ENCODE assay signal across 23 mouse cellular contexts in genomic region chr12:100261761-100262160, GRCm38 (mm10).
DNase-seq lines count a peak whose midpoint lies in the region; TF ChIP-seq lines count a peak whose summit lies in the region.
"Had no signal": no experiment of that assay in that cellular context is flagged by ENCODE, and none has a peak within 500 bp of the region (broad histone marks: within the 10 kb centered on the region; RNA-seq: fewer than 3 reads in every experiment).

No protein-coding gene starts in this region.

- no peak overlapping the region for H3K4me3 ChIP-seq in layer of hippocampus, adult 2 months
- H3K4me3 ChIP-seq: embryonic facial prominence, embryonic 15.5 days; heart, adult 2 months; heart, embryonic 10.5 days; heart, embryonic 13.5 days; hindbrain, embryonic 12.5 days; hindbrain, embryonic 15.5 days had no signal

- no peak for TF ChIP-seq CTCF in layer of hippocampus, adult 2 months (conservative IDR thresholded peaks at IDR 0.05)

- peak; percentile 12 for DNase-seq in cerebellum, adult 11-12 months
- no peak for DNase-seq in cerebellum, adult 9-10 months
- DNase-seq in layer of hippocampus, adult 2 months (ENCODE audit: low spot score in 2 of 2), result no peak
- DNase-seq in layer of hippocampus, adult 9-11 months, result no peak
- peak; percentile 51 for DNase-seq in right cerebral cortex, postnatal 25 days
- DNase-seq in right cerebral cortex, adult 18-20 months, result no peak
- DNase-seq in telencephalon, adult 2 months (ENCODE audit: low read depth, low spot score), result peak; percentile 65
- DNase-seq in urinary bladder, postnatal 10 days (ENCODE audit: low spot score), result no peak
- DNase-seq: adrenal gland, postnatal 10 days; adrenal gland, postnatal 36 days; cerebellum, adult 11 months; cerebellum, adult 8-10 months; cerebellum, postnatal 14 days; embryo, embryonic 11 days; forebrain, postnatal 0 days; gastrocnemius, postnatal 10 days; gastrocnemius, postnatal 36 days; heart, adult 2 months had no signal

- H3K27ac ChIP-seq in layer of hippocampus, adult 2 months, result peak overlapping the region; percentile 90
- H3K27ac ChIP-seq: embryonic facial prominence, embryonic 15.5 days; heart, adult 2 months; heart, embryonic 10.5 days; heart, embryonic 13.5 days; hindbrain, embryonic 12.5 days; hindbrain, embryonic 15.5 days had no signal

Comparison
In these comparisons a context has a peak if more than half of its experiments do, and no peak if none do; other contexts are left out.
1. DNase-seq: peak in cerebellum, adult 11-12 months (single experiment), right cerebral cortex, postnatal 25 days (single experiment) and telencephalon, adult 2 months (single experiment); none in cerebellum, adult 9-10 months (single experiment), layer of hippocampus, adult 2 months (0 of 2), layer of hippocampus, adult 9-11 months (single experiment), right cerebral cortex, adult 18-20 months (single experiment) and urinary bladder, postnatal 10 days (single experiment).